Mouse (Mus musculus) embryo, embryonic 11 days (tissue): ENCODE measurements around the gene Zfp948.
"Not testable (repeated sequence)": the region's sequence is repeated elsewhere in the genome, so short reads cannot be mapped to it uniquely, and the experiment has no call there.

Experiments
- DNase-seq: peaks from one replicate; pipeline ENCODE4 v3.0.0-alpha.2; 2015

The Zfp948 gene

GRCm38 (mm10) chr17:21566728-21567349 is at the start of gene Zfp948:
Zfp948 (plus strand) TSS chr17:21567008.
- peak; percentile 88 for DNase-seq

- DNase-seq = no peak
These were observed 49.6 kb upstream of the Zfp948 start for GRCm38 (mm10) chr17:21517130-21517671.

GRCm38 (mm10) chr17:21526270-21526669 is 40.5 kb upstream of the Zfp948 start:
- DNase-seq = no peak

- DNase-seq = no peak
These were observed 36.0 kb upstream of the Zfp948 start for GRCm38 (mm10) chr17:21530645-21531330.

- no peak for DNase-seq
These were observed 35.2 kb upstream of the Zfp948 start for GRCm38 (mm10) chr17:21531621-21532020.

- peak; percentile 86 for DNase-seq
These were observed 34.5 kb upstream of the Zfp948 start for GRCm38 (mm10) chr17:21532101-21532951.

- no peak for DNase-seq
These were observed 32.8 kb upstream of the Zfp948 start for GRCm38 (mm10) chr17:21533961-21534360.

- DNase-seq = peak; percentile 88
These were observed 32.2 kb upstream of the Zfp948 start for GRCm38 (mm10) chr17:21534460-21535095.

- peak; percentile 56 for DNase-seq
These were observed 31.5 kb upstream of the Zfp948 start, which contains the start of gene Zfp52 for GRCm38 (mm10) chr17:21535096-21536001. Zfp52 (plus strand) TSS chr17:21535539.

- DNase-seq = no peak
These were observed 30.7 kb upstream of the Zfp948 start for GRCm38 (mm10) chr17:21536096-21536495.

- no peak for DNase-seq
These were observed 30.1 kb upstream of the Zfp948 start for GRCm38 (mm10) chr17:21536676-21537075.

- DNase-seq = no peak
These were observed 9.0 kb upstream of the Zfp948 start for GRCm38 (mm10) chr17:21557831-21558230.

- DNase-seq = peak; percentile 69
These were observed 588 bp upstream of the Zfp948 start for GRCm38 (mm10) chr17:21566220-21566619.

- peak; percentile 59 for DNase-seq
These were observed 888 bp downstream of the Zfp948 start for GRCm38 (mm10) chr17:21567696-21568095.

- DNase-seq = no peak
These were observed 12.3 kb downstream of the Zfp948 start for GRCm38 (mm10) chr17:21579080-21579479.

- peak; percentile 82 for DNase-seq
These were observed 12.8 kb downstream of the Zfp948 start for GRCm38 (mm10) chr17:21579493-21580175.

- DNase-seq = no peak
These were observed 18.7 kb downstream of the Zfp948 start for GRCm38 (mm10) chr17:21585521-21585920.

- DNase-seq = no peak
These were observed 49.5 kb downstream of the Zfp948 start for GRCm38 (mm10) chr17:21616356-21616755.

- no peak for DNase-seq
These were observed 50.5 kb downstream of the Zfp948 start for GRCm38 (mm10) chr17:21617352-21617751.

GRCm38 (mm10) chr17:21623647-21624046 is 56.8 kb downstream of the Zfp948 start:
- no peak for DNase-seq

- not testable (repeated sequence) for DNase-seq
These were observed 69.0 kb downstream of the Zfp948 start for GRCm38 (mm10) chr17:21635758-21636157.
